Mouse (Mus musculus) forelimb bud, embryonic 11.5 days (tissue): ENCODE results near the gene Ola1.

ENCODE experiments used
- DNase-seq: peaks from one replicate; pipeline ENCODE4 v3.0.0-alpha.2; 2012; ENCODE audit warnings: low read depth, low spot score

Gene Ola1

DNA sequence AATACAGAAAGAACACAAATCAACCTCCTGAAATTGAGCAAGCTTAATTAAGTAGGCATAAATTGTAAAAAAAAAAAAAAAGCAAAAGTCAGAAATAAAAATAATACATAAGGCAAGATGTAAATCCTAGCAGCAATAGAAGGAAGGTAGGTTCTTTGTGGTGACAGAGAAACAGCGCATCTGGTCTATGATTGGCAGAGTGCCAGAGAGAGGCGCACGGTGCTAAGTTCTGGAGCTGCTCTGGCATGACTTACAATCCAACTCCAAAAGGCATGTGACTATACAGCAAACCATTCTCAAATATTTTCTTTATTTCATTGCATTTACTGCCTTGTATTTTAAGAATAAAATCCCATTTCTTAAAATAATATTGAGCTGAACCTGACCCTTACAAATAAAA lies 68.2 kb downstream of the Ola1 start:
- no peak for DNase-seq

GRCm38 (mm10) chr2:73146111-73146510 lies 72.6 kb downstream of the Ola1 start:
- DNase-seq = no peak

DNA sequence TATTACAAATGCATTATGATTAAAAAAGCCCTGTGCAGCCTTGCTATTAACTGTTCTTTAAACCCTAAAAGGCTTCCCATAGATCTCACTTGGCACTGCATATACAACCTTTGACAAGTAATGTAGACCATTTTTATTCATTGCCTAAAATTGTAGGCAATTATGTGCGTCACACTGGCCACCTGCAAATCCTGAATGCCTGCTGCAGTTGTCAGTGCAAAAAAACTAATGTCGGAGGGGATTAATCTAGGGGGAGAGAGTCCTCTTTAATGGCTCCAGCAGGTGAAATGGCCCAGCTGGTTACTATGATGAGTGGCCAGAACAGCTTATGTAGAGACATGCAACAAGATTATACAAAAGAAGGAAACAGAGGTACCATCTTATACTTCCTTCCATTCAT lies 75.0 kb downstream of the Ola1 start:
- no peak for DNase-seq

GRCm38 (mm10) chr2:73142832-73143470 lies 75.8 kb downstream of the Ola1 start:
- peak; percentile 29 for DNase-seq

DNA sequence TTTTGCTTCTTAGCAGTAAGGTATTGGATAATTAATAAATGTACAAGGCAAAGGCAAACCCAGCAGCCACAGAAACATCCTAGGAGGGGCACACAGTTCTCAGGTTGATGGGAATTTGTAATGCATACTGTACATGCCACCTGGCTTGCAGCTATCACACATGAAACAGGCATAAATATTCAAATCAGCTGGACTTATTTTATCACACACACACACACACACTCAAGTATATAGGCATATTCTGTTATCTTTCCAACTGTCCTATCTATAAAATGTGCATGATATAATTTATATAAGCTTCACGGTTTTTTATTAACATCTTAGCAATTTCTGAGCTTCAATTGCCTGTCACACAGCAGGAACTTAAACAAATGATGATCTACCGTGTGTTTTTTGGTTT lies 85.8 kb downstream of the Ola1 start:
- DNase-seq = no peak

DNA sequence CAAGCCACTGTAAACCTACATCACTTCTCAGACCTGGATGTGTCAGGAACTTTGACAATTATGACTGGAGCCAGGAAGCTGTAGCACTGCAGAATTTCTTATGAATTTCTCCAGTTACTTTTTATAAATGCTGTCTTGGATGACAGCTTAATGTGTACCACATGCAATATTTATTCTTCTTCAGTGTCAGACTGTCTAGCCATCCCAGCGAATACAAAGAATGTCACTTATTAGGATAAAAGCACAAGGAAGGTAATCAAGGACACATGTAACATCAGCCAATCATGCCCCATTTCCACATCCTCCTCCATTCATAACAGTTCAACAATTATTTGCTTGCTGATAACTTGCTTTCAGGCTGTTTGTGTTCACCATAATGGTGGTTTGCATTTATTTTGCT lies 91.0 kb downstream of the Ola1 start:
- DNase-seq = no peak

DNA sequence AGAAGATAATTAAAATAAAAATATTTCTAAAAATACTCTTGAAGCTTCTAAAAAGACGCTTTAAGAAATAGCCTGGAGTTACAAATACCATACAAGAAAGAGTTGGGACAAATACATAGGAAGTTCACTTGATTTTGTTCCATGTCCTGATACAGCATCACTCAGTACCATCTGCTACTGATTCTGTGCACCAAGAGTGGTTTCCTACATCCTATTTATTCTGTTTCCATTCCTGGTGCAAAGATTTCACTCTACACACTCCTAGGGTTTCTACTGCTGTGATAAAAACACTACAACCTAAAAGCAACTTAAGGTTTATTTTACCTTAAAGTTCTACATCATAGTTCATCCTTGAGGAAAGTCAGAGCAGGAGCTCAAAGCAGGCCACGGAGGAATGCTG lies 99.9 kb downstream of the Ola1 start:
- DNase-seq = no peak

DNA sequence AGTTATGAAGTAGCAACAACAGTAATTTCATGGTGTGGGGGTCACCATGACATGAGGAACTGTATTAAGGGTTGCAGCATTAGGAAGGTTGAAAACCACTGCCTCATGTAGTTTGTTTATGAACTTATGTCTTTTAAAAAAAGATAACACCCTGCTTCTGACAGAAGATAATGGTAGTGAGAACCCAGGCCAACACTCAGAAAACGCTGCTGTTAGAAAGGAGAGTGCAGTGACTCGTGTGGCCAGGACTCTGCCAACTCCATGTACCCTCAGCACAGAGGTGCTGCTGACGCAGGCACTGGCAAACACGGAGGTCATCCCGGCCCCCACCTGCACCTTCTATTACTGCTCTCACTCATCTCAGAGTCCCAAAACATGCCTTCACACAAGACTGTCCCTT lies 111.6 kb downstream of the Ola1 start:
- no peak for DNase-seq

DNA sequence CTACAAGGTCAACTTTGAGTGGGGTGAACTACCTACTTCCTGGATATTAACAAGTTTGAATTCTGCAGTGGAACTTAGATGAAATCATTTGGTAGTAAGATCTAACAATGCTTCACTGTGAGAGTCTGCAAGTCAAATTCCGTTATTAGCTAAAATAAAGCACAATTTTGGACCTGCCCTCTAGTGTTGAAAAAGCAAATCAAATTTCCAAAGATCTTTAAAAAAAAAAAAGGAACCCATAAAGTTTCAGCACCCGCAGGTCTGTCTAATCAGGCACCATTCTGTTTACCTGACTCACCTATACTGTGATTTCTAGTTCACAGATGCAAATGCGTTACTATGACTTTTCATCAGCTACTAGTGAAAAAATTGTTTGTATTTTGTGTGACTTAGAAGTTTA lies 122.2 kb downstream of the Ola1 start:
- no peak for DNase-seq

- no peak for DNase-seq
Observed at GRCm38 (mm10) chr2:73095300-73095699, 123.4 kb downstream of the Ola1 start.

DNA sequence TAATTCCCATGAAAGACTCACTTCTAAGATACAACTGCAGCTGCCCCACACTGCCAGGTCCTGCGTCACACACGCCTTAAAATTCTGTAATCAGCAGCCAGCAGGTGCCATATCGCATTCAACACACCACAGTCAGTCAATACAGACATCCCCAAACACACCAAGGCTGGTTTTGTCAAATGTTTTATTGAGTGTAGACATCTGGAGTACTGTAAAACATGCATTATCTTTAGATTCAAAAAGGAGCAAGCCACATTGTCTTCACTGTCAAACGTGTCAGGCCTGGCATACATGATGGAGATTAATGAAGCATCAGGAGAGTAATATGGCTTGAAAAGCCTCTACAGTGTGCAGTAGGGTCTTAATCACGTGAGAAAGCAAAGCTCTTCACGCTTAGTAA lies 125.7 kb downstream of the Ola1 start:
- no peak for DNase-seq

- no peak for DNase-seq
Observed at GRCm38 (mm10) chr2:73091302-73091701, 127.4 kb downstream of the Ola1 start.

GRCm38 (mm10) chr2:73087641-73088040 lies 131.1 kb downstream of the Ola1 start:
- DNase-seq = no peak

- no peak for DNase-seq
Observed at GRCm38 (mm10) chr2:73085669-73086304, 132.9 kb downstream of the Ola1 start.

DNA sequence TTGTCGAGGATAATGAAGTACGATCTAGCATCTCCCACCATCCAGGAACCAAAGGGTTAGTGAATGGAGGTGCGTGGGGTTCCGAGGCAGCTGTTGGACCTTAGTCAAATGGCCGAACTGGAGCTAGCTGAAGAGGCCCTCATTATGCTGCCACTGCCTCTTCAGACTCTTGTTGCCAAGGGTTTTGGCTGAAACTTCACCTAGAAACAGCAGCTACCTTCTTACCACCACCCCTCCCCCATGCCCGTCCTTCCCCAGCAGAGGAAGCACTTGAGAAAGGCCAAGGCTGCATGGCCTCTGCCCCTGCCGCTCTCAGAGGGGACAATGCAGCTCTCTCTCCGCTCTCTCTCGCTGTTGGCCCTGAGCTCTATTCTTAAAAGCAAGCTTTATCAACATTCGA lies 136.2 kb downstream of the Ola1 start:
- DNase-seq = no peak

- no peak for DNase-seq
Observed at GRCm38 (mm10) chr2:73081861-73082260, 136.9 kb downstream of the Ola1 start.

DNA sequence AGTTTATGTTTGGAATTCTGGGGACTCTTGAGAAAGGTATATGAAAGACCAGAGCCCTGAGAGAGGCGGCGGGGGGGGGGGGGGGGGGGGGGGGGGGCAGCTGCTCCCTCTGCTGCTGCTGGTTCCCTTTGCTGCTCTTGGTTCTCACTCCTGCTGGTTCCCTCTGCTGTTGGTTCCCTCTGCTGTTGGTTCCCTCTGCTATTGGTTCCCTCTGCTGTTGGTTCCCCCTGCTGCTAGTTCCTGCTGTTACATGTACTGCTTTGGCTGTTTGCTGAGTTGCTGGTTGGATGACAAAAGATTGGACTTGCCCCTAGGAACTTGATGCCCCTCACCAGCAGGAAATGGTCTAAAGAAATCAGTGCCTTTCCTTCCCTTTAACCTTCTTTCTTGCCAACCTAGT lies 138.6 kb downstream of the Ola1 start:
- DNase-seq = no peak

GRCm38 (mm10) chr2:73079311-73079710 lies 139.4 kb downstream of the Ola1 start:
- DNase-seq = no peak

GRCm38 (mm10) chr2:73073811-73074472 lies 144.8 kb downstream of the Ola1 start:
- no peak for DNase-seq

- DNase-seq = no peak
Observed at GRCm38 (mm10) chr2:73071201-73071600, 147.5 kb downstream of the Ola1 start.

GRCm38 (mm10) chr2:73070449-73071076 lies 148.2 kb downstream of the Ola1 start:
- no peak for DNase-seq

- DNase-seq = no peak
Observed at GRCm38 (mm10) chr2:73069223-73069825, 149.4 kb downstream of the Ola1 start.
